Mouse (Mus musculus) B cell, adult 2 months (primary cell): ENCODE results near the gene Ccser1.

Source experiments
- DNase-seq, 2 experiments: peaks; one replicate each; pipeline ENCODE4 v3.0.0; 2022

Ccser1 gene

GRCm38 (mm10) chr6:62132531-62132930, 952.4 kb downstream of the Ccser1 start:
- DNase-seq: no peak

- DNase-seq: no peak
Observed at GRCm38 (mm10) chr6:62160320-62160719, 980.2 kb downstream of the Ccser1 start.

- no peak for DNase-seq
Observed at GRCm38 (mm10) chr6:62162596-62162995, 982.5 kb downstream of the Ccser1 start.

GRCm38 (mm10) chr6:62163826-62164225, 983.7 kb downstream of the Ccser1 start:
- DNase-seq: no peak

- DNase-seq: no peak
Observed at GRCm38 (mm10) chr6:62196496-62197188, 1016.5 kb downstream of the Ccser1 start.

GRCm38 (mm10) chr6:62198768-62199167, 1018.6 kb downstream of the Ccser1 start:
- no peak for DNase-seq

GRCm38 (mm10) chr6:62205013-62205412, 1024.9 kb downstream of the Ccser1 start:
- DNase-seq: no peak

- DNase-seq: no peak
Observed at GRCm38 (mm10) chr6:62221856-62222255, 1041.7 kb downstream of the Ccser1 start.

- DNase-seq: no peak
Observed at GRCm38 (mm10) chr6:62263899-62264298, 1083.8 kb downstream of the Ccser1 start.

GRCm38 (mm10) chr6:62264525-62264924, 1084.4 kb downstream of the Ccser1 start:
- no peak for DNase-seq

- no peak for DNase-seq
Observed at GRCm38 (mm10) chr6:62281256-62281655, 1101.1 kb downstream of the Ccser1 start.

GRCm38 (mm10) chr6:62301576-62302312, 1121.6 kb downstream of the Ccser1 start:
- DNase-seq: no peak

GRCm38 (mm10) chr6:62318627-62319026, 1138.5 kb downstream of the Ccser1 start:
- no peak for DNase-seq

GRCm38 (mm10) chr6:62340319-62340718, 1160.2 kb downstream of the Ccser1 start:
- DNase-seq: no peak

- DNase-seq: no peak
Observed at GRCm38 (mm10) chr6:62367802-62368201, 1187.7 kb downstream of the Ccser1 start.
